Mouse (Mus musculus) heart, postnatal 14 days (tissue): ENCODE results near the gene 0610030E20Rik. TPM values are rescaled to one million over a fixed set of nuclear protein-coding genes. Genes with fewer than 3 reads are reported as not detected.
A peak's percentile ranks its signal among the peaks of the same experiment; 100 is the strongest.

Source experiments
- DNase-seq, 2 experiments: peaks; one replicate each; pipeline ENCODE4 v3.0.0; 2021 to 2022
- intact Hi-C: fragments of 180-260 bp; cut with DNase I; formaldehyde crosslinking; loops from one replicate; pipeline ENCODE4 v1.15.1; 2025
- long read RNA-seq, 2 experiments: library from polyadenylated mRNA; stranded (forward); transcript quantifications; one replicate each; pipeline ENCODE4 v2.0.0; 2021
- total RNA-seq, 2 experiments: library from RNA; stranded (reverse); gene quantifications; 2 replicates each; pipeline ENCODE4 v1.2.3; 2021

The 0610030E20Rik gene
- total RNA-seq, result 10 to 100 TPM; 13.1 to 14.4 TPM
- long read RNA-seq, experiment 1, full-length matches to known transcripts, result 4 of 12 reads
- long read RNA-seq, experiment 1, partial matches to known transcripts, result 4 of 12 reads
- long read RNA-seq, experiment 1, other reads (novel, unspliced or antisense), result 4 of 12 reads
- long read RNA-seq, experiment 2, full-length matches to known transcripts, result 3 of 6 reads
- long read RNA-seq, experiment 2, partial matches to known transcripts, result 0 of 6 reads
- long read RNA-seq, experiment 2, other reads (novel, unspliced or antisense), result 3 of 6 reads

DNA sequence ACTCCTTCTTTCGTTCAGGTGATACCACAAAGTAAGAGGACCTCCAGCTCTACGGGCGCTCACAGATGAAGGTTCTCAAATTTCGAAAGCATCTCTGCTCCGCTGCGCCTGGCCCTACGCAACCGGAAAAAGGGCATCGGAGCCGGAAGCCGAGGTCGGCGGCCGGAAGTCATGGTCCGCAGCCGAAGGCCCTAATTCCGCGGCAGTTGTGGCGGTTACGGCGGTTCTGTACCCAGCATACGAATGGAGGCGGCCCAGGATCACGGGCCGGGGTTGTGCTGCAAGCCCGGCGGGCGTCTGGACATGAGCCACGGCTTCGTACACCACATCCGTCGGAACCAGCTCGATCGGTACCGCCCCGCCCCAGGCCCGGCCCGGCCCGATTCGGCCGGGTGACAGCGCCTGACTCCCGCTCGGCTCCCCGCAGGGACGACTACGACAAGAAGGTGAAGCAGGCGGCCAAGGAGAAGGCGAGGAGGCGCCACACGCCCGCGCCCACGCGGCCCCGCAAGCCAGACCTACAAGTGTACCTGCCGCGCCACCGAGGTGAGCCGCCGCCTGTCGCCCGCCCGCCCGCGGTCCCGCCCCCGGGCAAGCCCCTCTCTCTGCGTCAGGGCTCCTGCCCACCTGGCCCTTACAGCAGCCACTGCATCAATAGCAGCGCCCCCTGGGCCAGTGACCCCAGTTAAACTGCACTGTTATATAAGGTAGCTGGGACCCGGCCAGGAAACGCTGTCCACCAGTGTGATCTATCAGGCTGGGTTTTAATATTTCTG is at the start of gene 0610030E20Rik:
TSS of gene 0610030E20Rik (plus strand) at position 152 of the 776 bp plus-strand sequence.
- intact Hi-C loops, result loop anchor here (5.0 kb wide), 1 partner anchor 40 kb away; no protein-coding TSS in a partner anchor
- DNase-seq, result peak; percentile 77 to 78

DNA sequence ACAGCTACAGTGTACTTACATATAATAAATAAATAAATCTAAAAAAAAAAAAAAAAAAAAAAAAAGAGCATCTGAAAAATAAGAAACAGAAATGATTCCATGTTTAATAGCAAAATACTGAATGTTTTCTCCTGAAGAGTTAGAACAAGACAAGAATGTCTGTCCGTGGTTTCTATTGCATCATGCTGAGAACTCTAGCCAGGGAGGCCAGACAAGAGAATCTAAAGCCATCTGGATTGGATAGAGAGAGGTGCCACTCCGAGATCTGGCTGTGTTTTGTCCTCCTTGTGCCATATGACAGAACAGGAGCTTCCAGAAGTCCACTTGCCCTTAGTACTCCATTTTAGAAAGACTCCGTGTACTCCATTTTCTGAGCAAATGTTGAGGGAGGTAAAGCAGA is 49.3 kb upstream of the 0610030E20Rik start:
- intact Hi-C loops, result no loop called here

DNA sequence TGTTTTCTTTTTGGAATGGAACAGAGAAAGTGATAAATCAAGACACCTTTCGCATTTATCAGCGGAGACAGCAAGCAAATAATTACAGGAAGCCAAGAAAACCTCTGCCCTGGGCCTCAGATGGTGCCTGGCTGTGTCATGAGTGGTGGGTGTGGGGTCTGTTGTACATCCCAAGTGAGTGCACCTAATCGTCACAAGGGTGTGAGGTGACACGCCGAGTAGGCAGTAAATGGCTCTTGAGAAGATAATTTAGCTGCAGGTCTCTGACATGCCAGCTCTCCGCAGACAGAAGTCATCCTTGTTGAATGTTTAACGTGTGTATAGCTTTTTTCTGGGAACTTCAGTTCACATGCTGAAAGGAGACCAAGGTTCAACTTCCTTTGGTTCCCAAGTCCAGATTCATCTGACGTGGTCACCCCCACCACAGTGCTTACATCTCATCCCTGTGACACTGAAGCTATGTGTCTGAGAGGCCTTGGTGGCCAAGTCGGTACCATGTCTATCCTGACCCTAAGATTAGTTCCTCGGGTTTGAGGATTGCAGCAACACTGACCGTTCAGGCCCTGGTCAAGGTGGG is 44.7 kb upstream of the 0610030E20Rik start:
- DNase-seq, result no peak
- intact Hi-C loops, result no loop called here

More for the DNA sequence above, 49.3 kb upstream of the 0610030E20Rik start:
- DNase-seq, result no peak

DNA sequence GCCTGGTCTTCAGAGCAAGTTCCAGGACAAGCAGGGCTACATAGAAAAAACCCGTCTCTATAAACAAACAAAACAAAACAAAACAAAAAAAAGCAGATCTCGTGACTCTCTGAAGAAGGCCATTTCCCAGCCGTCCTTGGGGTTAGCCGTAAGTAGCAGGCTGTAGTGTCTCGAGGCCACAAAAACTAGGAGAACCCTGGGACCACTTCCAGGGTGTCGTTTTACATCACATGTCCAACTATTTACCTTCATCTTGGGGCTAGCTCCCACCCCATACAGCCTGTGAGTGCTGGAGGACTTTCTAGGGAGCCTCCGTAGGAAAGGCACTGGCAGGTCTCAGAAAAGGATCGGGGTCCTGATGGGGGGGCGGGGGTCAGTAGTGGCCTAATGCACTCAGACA is 43.6 kb upstream of the 0610030E20Rik start:
- DNase-seq, result no peak
- intact Hi-C loops, result no loop called here

DNA sequence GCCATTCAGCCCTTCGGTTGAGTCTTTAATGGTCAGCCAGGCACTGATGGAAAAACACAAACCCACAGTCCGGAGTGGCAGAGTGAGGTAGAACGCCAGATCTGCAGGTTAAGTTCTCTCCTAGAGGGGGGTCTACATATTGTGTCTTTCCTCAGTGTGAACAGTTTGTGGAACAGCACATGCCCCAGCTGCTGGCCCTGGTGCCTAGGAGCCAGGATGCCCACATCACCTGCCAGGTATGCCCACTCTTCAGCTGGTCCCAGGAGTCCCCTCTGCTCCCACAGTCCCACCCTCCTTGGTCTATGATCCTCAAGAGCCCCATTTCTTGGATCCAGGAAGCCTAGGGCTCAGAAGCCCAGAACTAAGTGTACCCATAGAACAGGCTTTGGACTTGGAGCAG is 34.9 kb upstream of the 0610030E20Rik start:
- intact Hi-C loops, result no loop called here
- DNase-seq, result no peak

DNA sequence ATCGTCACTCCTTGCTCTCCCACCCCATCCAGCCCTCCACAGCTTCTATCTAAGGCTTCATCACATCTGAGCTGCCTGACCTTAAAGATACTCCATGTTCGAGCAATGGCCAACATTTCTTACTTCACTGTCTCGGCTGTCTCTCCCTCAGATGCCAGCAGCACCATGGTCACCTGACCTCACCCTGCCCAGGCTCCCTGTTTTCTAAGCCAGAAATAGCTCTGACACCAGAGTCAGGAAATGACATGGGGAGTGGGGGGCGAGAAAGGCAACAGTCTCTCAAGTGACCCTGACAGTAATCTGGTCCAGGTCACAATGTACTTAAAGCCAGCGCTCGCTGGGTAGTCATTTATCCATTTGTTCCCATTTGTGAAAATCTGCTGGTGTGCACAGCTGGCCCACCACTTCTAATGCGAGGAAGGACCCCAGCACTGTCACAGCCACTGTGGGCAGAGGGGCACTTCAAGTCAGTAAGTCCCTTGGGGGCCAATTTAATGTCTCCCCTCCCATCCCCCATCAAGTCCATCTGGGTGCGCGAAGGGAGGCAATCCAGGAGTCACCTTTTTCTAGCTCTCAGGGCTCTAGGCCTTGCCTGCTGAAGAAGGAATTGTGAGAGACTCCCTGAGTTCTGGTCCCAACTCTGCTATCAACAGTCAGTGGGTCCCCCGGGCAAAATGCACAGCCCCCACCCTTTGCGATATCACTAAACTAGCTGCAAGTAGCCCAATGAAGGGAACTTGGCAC is 33.8 kb upstream of the 0610030E20Rik start:
- peak in 1 of 2 experiments; percentile 14 for DNase-seq
- intact Hi-C loops, result no loop called here

DNA sequence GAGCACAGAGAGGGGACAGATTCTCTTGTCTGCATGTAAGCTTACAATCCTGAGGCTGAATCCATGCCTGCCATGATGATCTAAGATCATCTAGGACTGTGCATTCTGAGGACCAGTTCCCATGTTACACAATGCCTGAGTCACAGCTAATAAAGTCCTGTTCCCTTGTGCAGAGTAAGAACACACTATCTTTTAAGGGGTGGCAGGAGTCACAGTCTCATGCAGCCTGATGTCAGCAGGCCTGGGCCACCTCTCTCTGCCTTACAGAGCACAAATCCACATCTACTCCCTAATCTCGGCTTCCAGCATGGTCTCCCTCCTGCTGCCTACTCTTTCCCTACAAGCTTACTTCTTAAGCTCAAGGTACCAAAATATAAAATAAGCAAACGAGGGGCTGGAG is 31.7 kb upstream of the 0610030E20Rik start:
- intact Hi-C loops, result loop anchor here (5.0 kb wide), 1 partner anchor 128 kb away; no protein-coding TSS in a partner anchor
- DNase-seq, result no peak

DNA sequence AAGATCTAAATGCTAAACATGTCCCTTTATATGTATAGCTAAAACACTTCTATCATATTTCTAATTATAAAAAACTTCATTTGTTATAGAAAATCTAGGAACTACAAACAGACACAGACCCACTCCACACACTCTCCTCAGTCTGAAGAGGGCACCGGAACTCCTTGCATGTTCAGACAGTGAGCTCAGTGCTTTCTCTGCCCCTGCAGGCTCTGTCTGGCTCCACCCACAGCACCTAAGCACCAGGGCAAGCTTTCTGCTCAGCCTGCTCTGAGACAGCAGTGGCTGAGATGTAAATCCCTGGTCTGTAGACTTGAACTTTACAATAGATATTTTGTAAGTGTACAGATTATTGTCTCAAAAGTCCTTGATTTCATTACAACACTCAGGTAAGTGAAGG is 31.1 kb upstream of the 0610030E20Rik start:
- intact Hi-C loops, result loop anchor here (5.0 kb wide), 1 partner anchor 129 kb away; no protein-coding TSS in a partner anchor
- DNase-seq, result no peak

DNA sequence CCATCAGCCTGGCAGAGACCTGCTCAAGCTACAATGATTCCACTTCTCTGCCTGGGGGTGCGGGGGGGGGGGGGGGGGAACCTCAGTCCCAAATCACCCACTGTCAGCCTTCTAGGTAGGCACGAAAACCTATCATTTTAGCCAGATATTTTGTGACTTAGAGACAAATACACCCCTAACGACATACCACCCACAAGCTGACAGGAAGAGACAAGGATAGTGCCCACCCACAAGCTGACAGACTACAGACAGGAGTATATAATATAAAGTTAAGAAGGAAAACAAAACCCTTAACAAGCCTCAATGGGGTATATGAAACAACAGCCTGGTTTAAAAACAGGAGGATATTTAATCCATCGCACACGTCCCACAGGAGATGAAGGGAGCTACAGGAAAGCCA is 28.7 kb upstream of the 0610030E20Rik start:
- no peak for DNase-seq

DNA sequence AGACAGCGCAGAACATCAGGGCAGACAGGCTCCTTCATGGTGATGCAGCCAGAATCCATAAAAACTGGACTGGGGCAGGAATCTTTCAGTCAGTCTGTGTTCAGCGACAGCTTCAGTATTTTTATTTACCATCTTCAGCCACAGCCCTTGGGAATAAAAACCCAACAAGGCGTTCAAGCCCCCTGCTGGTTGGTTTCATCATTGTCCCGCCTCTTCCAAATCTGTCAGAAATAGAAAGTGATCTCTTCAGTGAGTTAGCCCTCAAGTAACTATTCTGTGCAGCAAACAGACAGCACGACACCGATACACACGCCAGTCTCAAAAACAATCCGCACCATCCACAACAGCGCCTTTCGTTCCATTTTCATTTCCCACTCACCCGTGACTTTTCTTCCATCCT is 28.1 kb upstream of the 0610030E20Rik start:
- DNase-seq, result peak; percentile 62 to 78
- intact Hi-C loops, result loop anchor here (2.0 to 5.0 kb wide), 2 partner anchors 34 to 132 kb away; no protein-coding TSS in a partner anchor

More for the DNA sequence above, 28.7 kb upstream of the 0610030E20Rik start:
- intact Hi-C loops, result loop anchor here (2.0 to 5.0 kb wide), 2 partner anchors 34 to 131 kb away; no protein-coding TSS in a partner anchor

DNA sequence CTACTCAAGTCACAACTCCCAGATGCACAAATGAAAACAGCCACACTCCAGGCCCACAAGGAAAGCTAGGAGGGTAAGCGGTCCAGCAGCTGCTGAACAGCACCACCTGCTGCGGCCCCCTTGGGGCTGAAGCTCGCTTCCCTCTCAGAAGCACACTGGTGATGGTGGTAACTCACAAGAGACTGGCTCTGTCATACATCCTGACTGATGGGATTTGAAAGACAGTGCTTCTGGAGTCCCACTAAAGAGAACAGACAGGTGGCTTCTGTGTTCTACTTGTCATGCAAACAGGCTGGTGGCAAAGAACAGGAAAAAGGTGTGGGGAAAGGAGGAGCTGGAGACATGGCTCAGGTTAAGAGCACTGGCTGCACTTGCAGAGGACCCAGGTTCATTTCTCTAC is 24.2 kb upstream of the 0610030E20Rik start:
- no peak for DNase-seq
- intact Hi-C loops, result no loop called here

DNA sequence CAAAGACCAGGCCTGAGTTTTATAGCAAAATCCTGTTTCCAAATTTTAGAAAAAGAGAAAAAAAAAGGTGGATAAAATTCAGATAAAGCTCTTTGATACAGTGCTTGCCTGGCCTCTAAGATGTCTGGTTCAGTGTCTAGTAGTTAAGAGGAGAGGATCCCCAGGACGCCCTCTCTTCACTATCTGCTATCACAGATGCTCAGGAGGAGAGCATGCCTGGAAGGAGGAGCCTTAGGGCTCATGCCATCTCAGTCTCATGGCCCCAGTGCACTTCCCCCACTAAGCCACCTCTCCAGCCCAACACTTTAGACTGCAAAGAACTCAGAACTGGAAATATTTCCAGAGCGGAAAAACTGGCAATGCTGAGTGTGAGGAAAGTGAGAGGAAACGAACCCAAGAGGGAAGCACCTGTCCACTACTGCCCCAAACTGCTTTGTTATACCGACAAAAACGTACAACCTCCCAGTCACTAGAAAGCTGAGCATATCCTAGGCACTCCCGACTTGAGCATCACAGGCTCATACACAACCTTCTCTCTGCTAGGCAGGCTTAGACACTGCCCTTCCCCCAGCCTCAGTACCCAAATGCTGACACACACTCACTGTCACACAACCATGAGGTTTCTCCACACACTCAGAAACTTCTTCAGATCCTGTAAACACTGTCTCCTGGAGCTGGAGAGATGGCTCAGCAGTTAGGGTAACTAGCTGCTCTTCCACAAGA is 23.2 kb upstream of the 0610030E20Rik start:
- intact Hi-C loops, result no loop called here
- DNase-seq, result no peak

DNA sequence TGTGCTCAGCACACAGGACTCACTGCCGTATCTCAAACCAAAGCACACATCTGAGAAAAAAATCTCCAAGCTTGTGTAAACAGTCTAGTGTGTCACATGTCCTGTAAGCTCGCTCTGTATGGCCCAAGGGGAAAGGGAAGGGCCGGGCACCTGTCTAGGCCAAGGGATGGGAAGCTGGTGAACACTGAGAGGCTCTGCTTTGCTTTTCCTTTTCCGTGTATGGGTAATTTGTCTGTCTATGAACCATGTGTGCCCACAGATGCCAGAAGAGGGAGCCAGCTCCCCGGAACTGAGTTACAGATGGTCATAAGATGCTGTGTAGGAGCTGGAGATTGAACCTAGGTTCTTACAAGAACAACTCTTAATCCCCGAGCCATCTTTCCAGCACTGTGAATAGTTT is 20.8 kb upstream of the 0610030E20Rik start:
- intact Hi-C loops, result no loop called here
- DNase-seq, result peak in 1 of 2 experiments; percentile 36

DNA sequence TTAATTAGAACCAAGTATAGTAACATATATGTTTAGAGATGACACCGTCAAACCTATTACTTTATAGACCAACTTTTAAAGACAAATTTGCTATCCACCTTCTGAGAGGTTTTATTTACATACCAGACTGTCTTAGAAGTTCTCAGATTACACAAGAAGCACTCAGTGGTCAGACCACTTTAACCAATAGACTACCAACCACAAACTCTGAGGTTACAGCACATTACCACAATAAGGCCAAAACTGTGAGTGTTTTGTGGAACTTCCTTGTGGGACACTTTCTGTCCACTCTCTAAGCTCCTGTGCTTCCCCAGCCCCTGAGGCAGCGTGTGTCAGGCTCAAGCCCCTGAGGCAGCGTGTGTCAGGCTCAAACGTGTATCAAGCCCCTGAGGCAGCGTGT is 18.1 kb upstream of the 0610030E20Rik start:
- intact Hi-C loops, result no loop called here
- no peak for DNase-seq

DNA sequence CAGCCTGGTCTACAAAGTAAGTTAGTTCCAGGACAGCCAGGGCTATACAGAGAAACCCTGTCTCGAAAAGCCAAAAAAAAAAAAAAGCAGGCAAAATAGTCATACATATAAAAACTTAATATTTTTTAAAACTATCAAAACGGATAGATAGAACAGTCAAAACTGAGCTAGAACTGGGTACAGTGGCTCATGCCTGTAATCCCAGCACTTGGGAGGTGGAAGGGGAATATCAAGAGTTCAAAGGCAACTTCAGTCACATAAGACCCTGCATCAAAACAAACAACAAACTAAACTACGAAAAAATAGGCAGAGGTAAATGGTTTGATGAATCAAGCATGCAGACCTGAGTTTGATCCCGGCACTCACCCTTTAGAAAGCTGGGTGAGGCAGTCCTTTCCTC is 17.0 kb upstream of the 0610030E20Rik start:
- DNase-seq, result no peak
- intact Hi-C loops, result no loop called here

DNA sequence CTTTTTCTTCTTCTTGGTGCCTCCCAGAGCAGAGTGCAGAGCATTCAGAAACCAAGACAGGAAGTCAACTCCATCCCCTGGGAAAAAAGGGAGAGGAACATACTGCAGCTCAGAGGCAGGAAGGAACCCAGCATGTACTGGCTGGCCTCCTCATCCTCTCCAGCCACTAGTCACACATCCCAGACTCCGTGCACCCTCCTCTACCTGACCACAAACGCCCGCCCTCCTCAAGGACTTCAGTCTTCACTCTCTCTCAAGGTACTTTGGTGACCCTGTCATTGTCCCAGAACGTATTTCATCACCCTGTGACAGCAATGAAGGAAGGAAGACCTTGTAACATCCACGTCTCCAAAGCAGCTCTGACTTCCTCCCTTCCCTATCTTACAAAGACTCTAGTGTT is 14.0 kb upstream of the 0610030E20Rik start:
- no peak for DNase-seq
- intact Hi-C loops, result no loop called here

DNA sequence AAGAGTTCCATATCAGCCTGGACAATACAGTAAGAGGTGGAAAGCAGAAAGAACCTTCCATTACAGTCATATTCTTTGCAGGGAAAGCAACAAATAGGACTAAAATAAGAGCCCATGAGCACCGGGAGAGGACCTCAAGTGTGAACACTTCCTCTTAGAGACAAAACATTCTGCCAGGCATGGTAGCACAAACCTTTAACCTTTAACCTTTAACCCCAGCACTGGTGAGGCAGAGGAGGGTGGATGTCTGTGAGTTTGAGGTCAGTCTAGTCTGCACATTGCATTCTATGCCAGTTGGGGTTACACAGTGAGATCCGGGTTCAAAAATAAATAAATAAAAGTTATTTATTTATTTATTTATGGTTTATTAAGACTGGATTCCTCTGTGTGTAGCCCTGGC is 6.6 kb upstream of the 0610030E20Rik start:
- intact Hi-C loops, result no loop called here
- DNase-seq, result no peak

DNA sequence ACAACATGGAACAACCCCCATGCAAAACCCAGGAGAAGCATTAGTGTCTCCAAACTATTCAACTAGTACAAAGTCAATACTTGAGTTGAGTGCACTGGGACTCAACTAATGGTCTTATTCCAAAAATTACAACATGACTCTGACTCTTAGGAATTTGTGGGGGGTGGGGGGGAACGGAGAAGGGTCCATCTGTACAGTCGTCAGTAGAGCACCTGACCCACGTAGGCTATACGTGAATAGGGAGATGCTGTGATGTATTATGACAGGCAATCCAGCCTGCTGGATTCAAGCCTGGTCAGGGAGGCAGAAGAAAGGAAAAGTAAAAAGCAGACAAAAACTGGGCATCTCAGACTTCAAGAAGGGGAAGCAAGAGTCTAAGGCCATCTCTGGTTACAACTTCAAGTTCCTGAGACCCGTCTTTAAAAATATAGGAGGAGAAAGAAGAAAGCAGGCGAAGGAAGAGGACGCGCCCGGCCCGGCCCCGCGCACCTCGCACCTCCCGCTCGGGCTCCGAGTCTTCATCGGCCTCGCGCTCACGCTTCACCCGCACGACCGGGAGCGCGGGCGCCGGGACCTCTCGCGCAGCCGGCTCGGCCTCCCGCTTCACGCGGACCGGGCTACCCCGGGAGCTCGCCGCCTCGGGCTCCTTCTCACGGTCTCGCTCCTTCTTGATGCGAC is 2.6 kb upstream of the 0610030E20Rik start:
- no peak for DNase-seq
- intact Hi-C loops, result loop anchor here (5.0 kb wide), 1 partner anchor 43 kb away; no protein-coding TSS in a partner anchor

DNA sequence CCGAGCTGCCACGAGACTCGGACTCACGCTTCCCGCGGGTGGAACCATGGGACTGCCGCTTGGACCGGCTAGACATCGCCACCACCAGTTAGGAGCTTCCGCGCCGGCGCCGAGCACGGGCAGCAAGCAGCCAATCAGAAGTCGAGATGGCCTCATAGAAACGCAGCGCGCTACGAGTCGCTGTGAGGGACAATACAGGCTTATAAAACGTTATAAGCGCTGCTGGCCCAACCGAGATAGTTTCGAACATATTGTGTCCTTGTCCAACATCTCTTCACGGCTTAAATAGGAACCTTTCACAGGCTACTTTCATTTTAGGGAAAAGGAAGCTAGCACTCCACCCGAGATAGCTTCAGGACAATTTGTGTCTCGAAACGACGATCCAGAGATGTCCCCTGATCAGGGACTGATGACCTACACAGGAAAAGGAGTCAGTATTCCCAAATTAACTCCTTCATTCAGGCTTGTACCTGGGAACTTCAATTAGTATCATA is 2.0 kb upstream of the 0610030E20Rik start, which contains the start of gene Usp39:
TSS of gene Usp39 (minus strand) at position 111 of the 494 bp plus-strand sequence.
- intact Hi-C loops, result loop anchor here (5.0 kb wide), 1 partner anchor 42 kb away; no protein-coding TSS in a partner anchor
- DNase-seq, result peak; percentile 90 to 91
